Mouse (Mus musculus) myocyte (in vitro differentiated cells): ENCODE results near the gene Vmn1r214. TPM values are rescaled to one million over a fixed set of nuclear protein-coding genes. Genes with fewer than 3 reads are reported as not detected.

Source experiments
- H3K27me3 ChIP-seq: one replicate; pipeline ENCODE4 v1.6.1; 2011; ENCODE audit not compliant: control insufficient read depth, insufficient read depth, insufficient read length
- H3K36me3 ChIP-seq: one replicate; pipeline ENCODE4 v1.6.1; 2011; ENCODE audit not compliant: control insufficient read depth, insufficient read depth
- H3K4me2 ChIP-seq: one replicate; pipeline ENCODE4 v1.6.1; 2011; ENCODE audit warnings: low read depth, control low read depth
- H3K4me3 ChIP-seq: one replicate; pipeline ENCODE4 v1.5.1; 2011; ENCODE audit warnings: mild to moderate bottlenecking, control low read depth, moderate library complexity
- H3K79me2 ChIP-seq: one replicate; pipeline ENCODE4 v1.6.1; 2011; ENCODE audit not compliant: control insufficient read depth, insufficient read depth
- H3ac ChIP-seq: one replicate; pipeline ENCODE4 v1.6.1; 2011; ENCODE audit not compliant: control insufficient read depth, insufficient read length
- CEBPB ChIP-seq: IDR thresholded peaks from 2 replicates; pipeline ENCODE4 v1.6.1; 2011; ENCODE audit warnings: mild to moderate bottlenecking, moderate library complexity; ENCODE audit not compliant: poor library complexity, insufficient read depth, severe bottlenecking
- E2F4 ChIP-seq: IDR thresholded peaks from one replicate; pipeline ENCODE4 v1.6.1; 2011; ENCODE audit warnings: mild to moderate bottlenecking, control low read depth, moderate library complexity; ENCODE audit not compliant: insufficient read depth
- MAX ChIP-seq: IDR thresholded peaks from one replicate; pipeline ENCODE4 v1.6.1; 2011; ENCODE audit warnings: low read depth, mild to moderate bottlenecking, control low read depth
- MYOD1 ChIP-seq, 3 experiments: IDR thresholded peaks; one replicate each; pipeline ENCODE4 v1.6.1; 2011; ENCODE audit warnings: control low read depth in 2 of 3, low read depth in 2 of 3, mild to moderate bottlenecking in 2 of 3, moderate library complexity in 1 of 3; ENCODE audit not compliant: insufficient read length in 2 of 3, control insufficient read depth in 1 of 3
- MYOG ChIP-seq, 3 experiments: IDR thresholded peaks; one replicate each; pipeline ENCODE4 v1.6.1; 2011; ENCODE audit warnings: control low read depth in 2 of 3, low read depth in 2 of 3, mild to moderate bottlenecking in 2 of 3; ENCODE audit not compliant: insufficient read length in 2 of 3, control insufficient read depth in 1 of 3, insufficient read depth in 1 of 3
- POLR2A ChIP-seq: IDR thresholded peaks from one replicate; pipeline ENCODE4 v1.6.1; 2011; ENCODE audit warnings: low read depth, mild to moderate bottlenecking, control low read depth, moderate library complexity; ENCODE audit not compliant: insufficient read length
- POLR2AphosphoS2 ChIP-seq: IDR thresholded peaks from one replicate; pipeline ENCODE4 v1.6.1; 2011; ENCODE audit warnings: low read depth, control low read depth; ENCODE audit not compliant: insufficient read length
- REST ChIP-seq: IDR thresholded peaks from one replicate; pipeline ENCODE4 v1.6.1; 2011; ENCODE audit warnings: mild to moderate bottlenecking, control low read depth, moderate library complexity; ENCODE audit not compliant: insufficient read depth, insufficient read length
- SRF ChIP-seq: IDR thresholded peaks from one replicate; pipeline ENCODE4 v1.6.1; 2011; ENCODE audit warnings: low read depth; ENCODE audit not compliant: control insufficient read depth, insufficient read length
- TCF12 ChIP-seq: IDR thresholded peaks from one replicate; pipeline ENCODE4 v1.6.1; 2011; ENCODE audit warnings: mild to moderate bottlenecking, control low read depth; ENCODE audit not compliant: poor library complexity, insufficient read depth, severe bottlenecking
- TCF3 ChIP-seq: IDR thresholded peaks from one replicate; pipeline ENCODE4 v1.6.1; 2011; ENCODE audit warnings: low read depth, control low read depth; ENCODE audit not compliant: insufficient read length
- USF1 ChIP-seq: IDR thresholded peaks from one replicate; pipeline ENCODE4 v1.6.1; 2011; ENCODE audit warnings: low read depth, mild to moderate bottlenecking, control low read depth, moderate library complexity
- polyA plus RNA-seq: library from polyadenylated mRNA; unstranded; fragments of >200 nt; fragmentation: generic; extraction: Trizol; gene quantifications from one replicate; pipeline ENCODE4 v1.2.1, GENCODE M21; 2012; ENCODE audit warnings: missing spikeins

Vmn1r214 gene
- polyA plus RNA-seq = not detected

GRCm38 (mm10) chr13:23030118-23030517 is at the start of gene Vmn1r214:
TSS of gene Vmn1r214 (plus strand) at chr13:23030418.
- Histone ChIP-seq H3K4me3 (no peak within 1 kb of the TSS), H3K36me3 (no peaks in the 10 kb centered on the region)

GRCm38 (mm10) chr13:22990214-22990891 is 39.9 kb upstream of the Vmn1r214 start:
- TF ChIP-seq MYOG (IDR thresholded peaks at IDR 0.05; ENCODE audit: control insufficient read depth in 1 of 3, insufficient read depth in 1 of 3, insufficient read length in 2 of 3, low read depth in 2 of 3) (no peak), USF1 (no peak), CEBPB (no peak), TCF12 (no peak), TCF3 (no peak)
- Histone ChIP-seq H3K4me2 (no peak overlapping the region), H3K27me3 (no peaks in the 10 kb centered on the region), H3K36me3 (no peaks in the 10 kb centered on the region), H3ac (no peak overlapping the region), H3K79me2 (no peaks in the 10 kb centered on the region), H3K4me3 (no peak overlapping the region)

More at GRCm38 (mm10) chr13:23030118-23030517, at the start of gene Vmn1r214:
- Histone ChIP-seq H3K79me2 (no peaks in the 10 kb centered on the region), H3K4me2 (no peak within 1 kb of the TSS), H3K27me3 (no peaks in the 10 kb centered on the region), H3ac (no peak within 1 kb of the TSS)
- TF ChIP-seq E2F4 = no peak
- no peak for TF ChIP-seq TCF3
- TF ChIP-seq SRF = no peak
- TF ChIP-seq MYOG (IDR thresholded peaks at IDR 0.05; ENCODE audit: control insufficient read depth in 1 of 3, insufficient read depth in 1 of 3, insufficient read length in 2 of 3, low read depth in 2 of 3) = no peak
- TF ChIP-seq TCF12 = no peak
- no peak for TF ChIP-seq POLR2AphosphoS2
- TF ChIP-seq MAX = no peak
- TF ChIP-seq REST = no peak
- TF ChIP-seq MYOD1 (IDR thresholded peaks at IDR 0.05; ENCODE audit: control insufficient read depth in 1 of 3, insufficient read length in 2 of 3, low read depth in 2 of 3) = no peak
- no peak for TF ChIP-seq POLR2A
- no peak for TF ChIP-seq USF1
- no peak for TF ChIP-seq CEBPB

- Histone ChIP-seq H3K4me3 (no peak overlapping the region), H3K4me2 (no peak overlapping the region), H3K27me3 (no peaks in the 10 kb centered on the region), H3K79me2 (no peaks in the 10 kb centered on the region), H3ac (no peak overlapping the region), H3K36me3 (no peaks in the 10 kb centered on the region)
- TF ChIP-seq USF1 (no peak), TCF3 (no peak)
Observed at GRCm38 (mm10) chr13:22992178-22992700, 38.0 kb upstream of the Vmn1r214 start.

- Histone ChIP-seq H3K4me3 (no peak overlapping the region), H3K36me3 (no peaks in the 10 kb centered on the region), H3K4me2 (no peak overlapping the region), H3ac (no peak overlapping the region), H3K27me3 (no peaks in the 10 kb centered on the region), H3K79me2 (no peaks in the 10 kb centered on the region)
- TF ChIP-seq USF1 = no peak
- no peak for TF ChIP-seq E2F4
- TF ChIP-seq POLR2A = no peak
- no peak for TF ChIP-seq CEBPB
- no peak for TF ChIP-seq TCF12
- TF ChIP-seq SRF = no peak
- no peak for TF ChIP-seq MYOG (IDR thresholded peaks at IDR 0.05; ENCODE audit: control insufficient read depth in 1 of 3, insufficient read depth in 1 of 3, insufficient read length in 2 of 3, low read depth in 2 of 3)
Observed at GRCm38 (mm10) chr13:22992721-22993120, 37.5 kb upstream of the Vmn1r214 start.

- TF ChIP-seq SRF (no peak), E2F4 (no peak), MYOG (IDR thresholded peaks at IDR 0.05; ENCODE audit: control insufficient read depth in 1 of 3, insufficient read depth in 1 of 3, insufficient read length in 2 of 3, low read depth in 2 of 3) (no peak), MYOD1 (IDR thresholded peaks at IDR 0.05; ENCODE audit: control insufficient read depth in 1 of 3, insufficient read length in 2 of 3, low read depth in 2 of 3) (no peak), CEBPB (no peak), TCF12 (no peak), TCF3 (no peak), POLR2AphosphoS2 (no peak), USF1 (no peak), MAX (no peak), POLR2A (no peak), REST (no peak)
- Histone ChIP-seq H3K4me2 (no peak within 1 kb of the TSS), H3K4me3 (no peak within 1 kb of the TSS), H3K36me3 (no peaks in the 10 kb centered on the region), H3ac (no peak within 1 kb of the TSS), H3K79me2 (no peaks in the 10 kb centered on the region), H3K27me3 (no peaks in the 10 kb centered on the region)
Observed at GRCm38 (mm10) chr13:23007356-23007755, 22.9 kb upstream of the Vmn1r214 start, which contains the start of gene Vmn1r213. TSS of gene Vmn1r213 (plus strand) at chr13:23007656.
